Mouse (Mus musculus): Measurements from ENCODE around the gene Slc9a3r1.

GRCm38 (mm10) chr11:115209958-115210357 lies 46.8 kb downstream of the Slc9a3r1 start:
- TF ChIP-seq CTCF (IDR thresholded peaks at IDR 0.05; ENCODE audit: borderline replicate concordance, extremely low read depth, insufficient read depth, insufficient read length), result no peak
- no peak for TF ChIP-seq POLR2A (IDR thresholded peaks at IDR 0.05; ENCODE audit: borderline replicate concordance, extremely low read depth, insufficient read depth, insufficient read length, poor library complexity, severe bottlenecking)
